Mouse (Mus musculus) brain, embryonic 14.5 days (tissue): ENCODE results near the gene Cdk14. TPM values are rescaled to one million over a fixed set of nuclear protein-coding genes. Genes with fewer than 3 reads are reported as not detected.
A peak's percentile ranks its signal among the peaks of the same experiment; 100 is the strongest.

Source experiments
- DNase-seq: peaks from one replicate; pipeline ENCODE4 v3.0.0-alpha.2; 2011; ENCODE audit warnings: low read depth
- CTCF ChIP-seq: fragments of 200-500 bp; IDR thresholded peaks from 2 replicates; pipeline ENCODE4 v1.5.1; 2012; ENCODE audit warnings: inconsistent platforms, mild to moderate bottlenecking, moderate library complexity, borderline replicate concordance; ENCODE audit not compliant: insufficient read depth, insufficient read length; ENCODE audit errors: extremely low read depth
- POLR2A ChIP-seq: fragments of 200-500 bp; IDR thresholded peaks from 2 replicates; pipeline ENCODE4 v1.6.1; 2012; ENCODE audit warnings: mild to moderate bottlenecking, inconsistent platforms, borderline replicate concordance; ENCODE audit not compliant: poor library complexity, insufficient read depth, insufficient read length, severe bottlenecking; ENCODE audit errors: extremely low read depth
- polyA plus RNA-seq: library from polyadenylated mRNA; depleted of rRNA; stranded (reverse); fragments of >200 nt; gene quantifications from 2 replicates; pipeline ENCODE4 v1.2.3, GENCODE M21; 2012

Gene Cdk14
- polyA plus RNA-seq, 1 experiment, result 33.3 TPM

DNA sequence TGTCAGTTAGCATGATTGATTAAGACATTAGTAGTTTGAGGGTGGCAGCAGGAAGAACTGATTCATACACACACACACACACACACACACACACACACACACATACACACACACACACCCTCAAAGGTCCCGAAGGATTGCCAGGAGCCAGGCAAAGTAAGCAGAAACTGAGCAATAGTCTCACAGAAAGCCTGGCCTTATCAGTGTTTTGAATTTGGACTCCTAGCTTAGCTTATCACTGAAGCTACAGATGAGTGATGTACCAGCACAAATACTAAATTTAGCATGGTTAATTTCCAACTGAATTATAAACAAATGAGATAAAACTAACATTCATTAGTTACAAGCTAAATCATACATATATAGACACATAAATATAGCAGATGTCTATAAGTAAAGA lies 230.5 kb downstream of the Cdk14 start:
- no peak for DNase-seq
- no peak for TF ChIP-seq POLR2A
- TF ChIP-seq CTCF, result no peak

DNA sequence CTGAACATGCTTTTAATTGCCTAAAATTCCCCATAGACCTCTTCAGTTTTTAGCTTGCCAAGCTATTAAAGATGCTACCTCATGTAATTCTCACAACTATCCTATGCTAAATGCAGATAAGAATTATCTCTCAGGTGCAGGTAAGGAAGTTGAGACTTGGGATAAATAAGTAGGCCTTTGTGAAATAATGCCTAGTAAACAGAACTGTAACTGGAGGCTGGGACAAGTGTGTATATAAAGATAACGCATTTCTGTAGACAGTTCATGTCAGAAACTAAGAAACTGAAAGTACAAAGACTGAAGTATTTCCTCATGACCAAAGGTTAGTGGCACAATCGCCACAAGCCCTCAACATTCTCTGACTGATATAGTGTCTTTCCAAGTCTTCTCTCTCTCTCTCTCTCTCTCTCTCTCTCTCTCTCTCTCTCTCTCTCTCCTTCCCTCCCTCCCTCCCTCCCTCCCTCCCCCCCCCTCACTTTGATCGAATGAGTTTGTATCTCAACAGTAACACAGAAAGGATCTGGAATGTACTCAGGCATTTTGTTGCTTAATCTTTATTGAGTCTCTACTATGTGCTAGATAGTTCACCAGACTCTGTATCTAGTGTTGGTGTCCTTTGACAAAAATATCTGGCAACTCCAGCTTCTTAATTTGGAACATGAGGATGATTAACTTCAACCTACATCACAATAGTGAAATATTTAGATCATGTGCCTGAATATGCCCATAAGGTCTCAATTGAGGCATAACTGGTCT lies 233.9 kb downstream of the Cdk14 start:
- peak; percentile 25 for DNase-seq
- TF ChIP-seq CTCF (no peak), POLR2A (no peak)

DNA sequence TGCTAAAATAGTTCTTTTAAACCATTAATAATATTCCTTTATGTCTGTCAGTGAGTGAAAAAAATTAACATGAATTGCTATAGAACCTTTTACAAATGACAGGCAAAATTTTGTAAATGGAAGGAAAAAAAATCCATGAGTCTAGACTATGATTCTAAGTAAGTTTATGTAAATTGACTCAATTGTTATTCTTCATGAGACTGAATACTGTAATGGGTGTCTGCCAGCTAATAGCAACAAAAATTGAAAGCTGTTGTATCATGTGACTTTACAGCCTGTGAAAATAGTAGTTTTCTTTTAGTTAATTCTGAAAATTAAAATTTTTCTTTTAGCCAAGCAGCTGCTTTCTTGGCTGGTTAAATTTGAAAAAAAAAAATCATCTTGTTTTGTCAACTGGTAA lies 234.6 kb downstream of the Cdk14 start:
- DNase-seq, result peak; percentile 61
- TF ChIP-seq POLR2A (no peak), CTCF (no peak)

DNA sequence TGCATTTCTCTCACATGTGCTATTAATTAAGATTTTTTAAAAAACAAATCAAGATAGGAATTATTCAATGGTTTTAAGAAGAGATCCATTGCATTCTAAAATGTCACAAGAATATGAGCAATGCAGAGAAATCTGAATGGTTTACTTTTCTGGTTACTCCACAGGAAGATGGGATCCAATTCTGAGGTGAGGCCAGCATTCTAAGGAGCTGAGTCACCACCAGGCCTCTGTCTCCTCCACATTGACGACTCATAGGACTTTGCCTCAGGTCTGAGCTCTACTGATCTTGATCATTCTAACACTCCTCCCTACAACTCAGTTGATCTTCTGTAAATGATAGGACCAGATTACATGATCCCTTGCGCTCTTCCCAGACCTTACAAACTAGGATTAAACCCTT lies 239.4 kb downstream of the Cdk14 start:
- TF ChIP-seq CTCF (no peak), POLR2A (no peak)
- DNase-seq, result no peak

DNA sequence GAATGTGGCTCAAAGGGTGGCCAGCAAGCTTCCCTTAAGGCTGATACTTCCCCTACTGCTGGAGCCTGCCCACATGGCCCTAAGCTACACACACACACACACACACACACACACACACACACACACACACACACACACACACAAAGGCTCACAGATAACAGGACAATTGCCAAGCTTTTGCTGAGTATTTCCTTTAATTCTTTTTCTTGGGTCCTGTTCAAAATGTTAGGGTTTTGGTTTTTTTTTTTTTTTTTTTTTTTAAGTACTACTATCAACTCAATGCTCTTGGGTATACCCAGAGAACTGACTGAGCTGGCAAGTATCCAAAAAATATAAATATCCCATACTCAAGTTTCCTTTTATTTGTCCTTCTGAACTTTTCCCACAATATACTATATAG lies 239.8 kb downstream of the Cdk14 start:
- no peak for TF ChIP-seq POLR2A
- TF ChIP-seq CTCF, result no peak
- no peak for DNase-seq

DNA sequence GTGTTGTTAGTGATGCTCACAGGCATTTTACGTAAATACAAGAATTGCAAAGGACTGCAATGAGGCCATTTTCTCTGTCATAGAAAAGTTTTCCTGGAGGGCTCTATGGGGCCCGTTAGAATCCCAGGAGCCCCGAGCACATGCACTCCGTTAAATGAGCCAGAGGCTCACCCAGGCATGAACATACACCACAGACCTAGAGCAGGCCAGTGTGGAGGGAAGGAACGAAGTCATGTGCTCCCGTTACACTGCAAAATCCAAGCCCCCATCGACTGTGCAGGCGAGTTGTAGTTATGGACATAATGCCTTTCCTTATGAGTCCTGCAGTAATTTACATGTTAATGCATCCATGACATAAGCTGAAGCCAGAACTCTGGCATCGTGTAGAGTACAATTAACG lies 244.1 kb downstream of the Cdk14 start:
- TF ChIP-seq POLR2A (no peak), CTCF (no peak)

DNA sequence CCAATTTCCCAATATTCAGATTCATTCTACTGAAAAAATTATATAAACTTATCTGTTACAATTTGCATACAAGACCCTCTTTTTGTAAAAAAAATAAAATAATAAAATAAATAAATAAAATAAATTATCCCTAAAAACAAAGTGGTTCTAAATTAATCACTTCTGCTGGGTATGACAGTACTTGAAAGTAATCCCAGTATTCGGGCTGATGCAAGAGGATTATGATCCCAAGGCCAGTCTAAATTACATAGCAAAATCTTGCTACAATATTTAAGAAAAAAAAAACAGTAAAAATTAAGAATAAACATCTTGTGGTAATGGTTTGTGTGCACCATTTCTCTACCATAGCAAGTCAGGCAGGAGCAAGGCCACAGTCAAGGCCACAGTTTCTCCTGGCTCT lies 244.5 kb downstream of the Cdk14 start:
- no peak for DNase-seq
- TF ChIP-seq CTCF (no peak), POLR2A (no peak)

More for the DNA sequence above, 244.1 kb downstream of the Cdk14 start:
- DNase-seq, result peak; percentile 22

DNA sequence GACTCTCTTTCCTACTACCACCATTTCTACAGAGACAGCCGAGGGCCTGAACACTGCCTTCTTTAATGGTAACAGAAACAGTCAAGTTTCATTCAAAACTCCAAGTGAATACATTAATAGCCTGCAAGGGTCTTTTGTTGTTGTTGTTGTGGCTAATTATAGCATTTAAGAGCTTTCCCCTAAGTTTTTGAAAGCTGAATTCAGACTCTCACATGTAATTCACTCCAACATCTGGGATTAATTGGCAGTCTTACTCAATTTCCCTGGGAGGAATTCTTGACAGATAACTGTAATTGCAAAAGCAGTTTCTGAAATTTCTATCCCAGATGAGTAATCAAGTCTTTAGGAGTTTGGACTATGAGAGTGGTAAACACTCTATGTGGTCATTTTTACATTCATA lies 245.0 kb downstream of the Cdk14 start:
- peak; percentile 72 for DNase-seq
- TF ChIP-seq CTCF (no peak), POLR2A (no peak)

DNA sequence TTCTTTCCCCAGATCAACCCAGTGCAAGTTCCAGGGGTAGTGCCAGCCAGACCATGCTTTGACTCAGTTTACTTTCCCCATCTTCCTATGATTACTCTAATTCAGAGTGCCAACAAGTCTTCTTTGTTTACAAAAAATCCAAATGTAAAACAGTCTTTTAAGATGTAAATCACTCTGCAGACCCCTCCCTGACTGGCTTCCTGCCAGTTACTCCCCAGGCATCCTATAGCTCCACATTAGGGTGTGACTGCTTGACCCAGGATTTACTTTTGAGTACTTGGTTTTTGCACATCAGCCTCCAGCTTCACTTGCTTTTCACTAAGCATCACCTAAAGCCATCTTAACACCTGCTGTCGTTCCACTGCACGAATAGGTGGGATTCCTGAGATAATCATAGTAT lies 254.0 kb downstream of the Cdk14 start:
- TF ChIP-seq POLR2A, result no peak
- DNase-seq, result peak; percentile 41

DNA sequence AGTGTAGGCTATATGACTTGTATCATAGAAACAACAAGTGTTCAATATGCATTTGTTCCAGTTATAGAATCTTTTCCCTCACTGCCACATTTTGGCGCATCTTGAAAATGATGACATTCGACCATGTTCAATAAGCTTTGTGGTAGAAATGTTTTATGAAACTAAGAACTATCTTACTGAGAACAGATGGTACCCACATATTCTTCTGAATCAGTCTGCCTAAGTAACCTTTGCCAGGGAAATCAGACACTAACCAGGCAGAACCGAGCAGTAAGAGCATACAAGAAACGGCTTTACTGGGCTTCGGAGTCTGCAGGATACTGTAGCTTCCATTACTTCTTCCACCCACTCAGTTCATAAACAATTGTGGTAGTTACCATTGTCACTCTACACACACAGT lies 255.8 kb downstream of the Cdk14 start:
- no peak for TF ChIP-seq POLR2A
- no peak for DNase-seq

DNA sequence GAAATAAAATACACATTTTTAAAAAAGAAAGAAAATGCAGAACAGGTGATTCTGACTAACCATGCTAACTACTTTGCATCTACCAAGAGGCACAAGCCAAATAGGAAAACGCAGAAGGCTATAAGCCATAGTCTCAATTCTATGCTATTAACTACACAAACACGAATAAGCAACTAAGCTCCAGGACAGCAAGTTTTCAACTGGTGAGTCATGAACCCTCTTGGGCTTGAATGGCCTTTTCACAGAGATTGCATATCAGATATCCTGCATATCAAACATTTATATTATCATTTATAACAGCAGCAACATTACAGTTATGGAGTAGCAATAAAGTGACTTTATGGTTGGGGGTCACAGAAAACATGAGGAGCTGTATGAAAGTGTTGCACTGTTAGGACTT lies 256.3 kb downstream of the Cdk14 start:
- DNase-seq, result no peak
- TF ChIP-seq POLR2A, result no peak
- TF ChIP-seq CTCF, result no peak

DNA sequence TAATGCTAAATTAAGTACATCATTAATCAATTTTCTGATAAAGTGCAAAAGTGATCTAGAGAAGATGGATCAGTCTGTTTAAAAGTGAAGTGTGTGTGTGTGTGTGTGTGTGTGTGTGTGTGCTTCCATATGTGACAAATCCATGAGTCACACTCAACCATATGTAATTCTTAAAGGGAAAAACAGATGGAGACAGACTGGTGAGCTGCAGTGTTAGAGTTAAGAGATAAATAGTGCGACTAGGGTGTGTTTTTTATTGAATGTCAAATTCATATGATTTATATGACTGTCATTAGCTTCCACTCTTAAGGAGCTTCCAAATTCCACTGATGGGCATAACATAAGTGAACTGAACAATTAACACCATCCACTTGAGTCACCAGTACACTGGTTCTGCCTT lies 260.6 kb downstream of the Cdk14 start:
- peak; percentile 60 for DNase-seq
- TF ChIP-seq CTCF (no peak), POLR2A (no peak)
